Mouse (Mus musculus): ENCODE data around the gene Ncoa5. TPM values are rescaled to one million over a fixed set of nuclear protein-coding genes. Genes with fewer than 3 reads are reported as not detected.

The Ncoa5 gene
- polyA plus RNA-seq, 1 experiment from 2014 or later: 137 TPM

GRCm38 (mm10) chr2:165004237-165004636 lies 30.4 kb downstream of the Ncoa5 start:
- Histone ChIP-seq H3K4me2 (replicated peaks) (no peak overlapping the region), H3K9ac (replicated peaks) (no peak overlapping the region), H3K9me3 (no peaks in the 10 kb centered on the region), H3K27ac (replicated peaks) (no peak overlapping the region), H3K27me3 (peaks cover under 1% of the 10 kb centered on the region; the same call in 1 of the 2 replicates), H3K36me3 (peaks cover 97% of the 10 kb centered on the region), H3K4me1 (no peaks in the 10 kb centered on the region), H3K4me3 (no peak overlapping the region)
- WGBS: 83% methylated on average over 10 of the region's 10 CpGs
- ATAC-seq (replicated peaks): no peak

GRCm38 (mm10) chr2:165003108-165003507 lies 31.6 kb downstream of the Ncoa5 start:
- Histone ChIP-seq H3K27ac (replicated peaks) (no peak overlapping the region), H3K4me1 (peaks cover 8% of the 10 kb centered on the region), H3K4me2 (replicated peaks) (no peak overlapping the region), H3K9me3 (no peaks in the 10 kb centered on the region), H3K27me3 (peaks cover 12% of the 10 kb centered on the region), H3K4me3 (no peak overlapping the region), H3K36me3 (peaks cover 94% of the 10 kb centered on the region), H3K9ac (replicated peaks) (no peak overlapping the region)
- 75% methylated on average over 3 of the region's 3 CpGs for WGBS
- no peak for ATAC-seq (replicated peaks)

DNA sequence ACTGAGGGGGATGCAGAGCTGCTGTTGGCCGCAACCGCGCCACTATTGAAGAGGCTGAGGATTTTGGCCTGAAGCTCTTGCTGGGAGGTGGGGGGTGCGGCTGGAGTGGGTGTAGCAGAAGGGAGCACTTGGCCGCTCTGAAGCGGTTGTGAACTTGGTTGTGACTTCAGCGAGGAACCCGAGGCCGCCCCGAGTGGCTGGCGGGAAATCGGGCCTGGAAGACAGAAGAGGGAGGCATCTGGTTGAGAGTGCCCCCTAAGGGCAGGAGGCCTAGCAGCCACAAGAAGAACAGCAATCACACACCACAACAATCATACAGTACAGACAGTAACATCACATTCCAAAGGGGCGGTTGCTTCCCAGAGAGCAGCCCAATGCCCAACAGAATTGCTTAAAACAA lies 32.7 kb downstream of the Ncoa5 start:
- 89% methylated on average over 13 of the region's 13 CpGs for WGBS
- Histone ChIP-seq H3K4me3 (no peak overlapping the region), H3K9me3 (no peaks in the 10 kb centered on the region), H3K27ac (replicated peaks) (no peak overlapping the region), H3K9ac (replicated peaks) (no peak overlapping the region), H3K4me1 (peaks cover 17% of the 10 kb centered on the region), H3K4me2 (replicated peaks) (no peak overlapping the region), H3K36me3 (peaks cover 82% of the 10 kb centered on the region), H3K27me3 (peaks cover 14% of the 10 kb centered on the region)
- no peak for ATAC-seq (replicated peaks)

DNA sequence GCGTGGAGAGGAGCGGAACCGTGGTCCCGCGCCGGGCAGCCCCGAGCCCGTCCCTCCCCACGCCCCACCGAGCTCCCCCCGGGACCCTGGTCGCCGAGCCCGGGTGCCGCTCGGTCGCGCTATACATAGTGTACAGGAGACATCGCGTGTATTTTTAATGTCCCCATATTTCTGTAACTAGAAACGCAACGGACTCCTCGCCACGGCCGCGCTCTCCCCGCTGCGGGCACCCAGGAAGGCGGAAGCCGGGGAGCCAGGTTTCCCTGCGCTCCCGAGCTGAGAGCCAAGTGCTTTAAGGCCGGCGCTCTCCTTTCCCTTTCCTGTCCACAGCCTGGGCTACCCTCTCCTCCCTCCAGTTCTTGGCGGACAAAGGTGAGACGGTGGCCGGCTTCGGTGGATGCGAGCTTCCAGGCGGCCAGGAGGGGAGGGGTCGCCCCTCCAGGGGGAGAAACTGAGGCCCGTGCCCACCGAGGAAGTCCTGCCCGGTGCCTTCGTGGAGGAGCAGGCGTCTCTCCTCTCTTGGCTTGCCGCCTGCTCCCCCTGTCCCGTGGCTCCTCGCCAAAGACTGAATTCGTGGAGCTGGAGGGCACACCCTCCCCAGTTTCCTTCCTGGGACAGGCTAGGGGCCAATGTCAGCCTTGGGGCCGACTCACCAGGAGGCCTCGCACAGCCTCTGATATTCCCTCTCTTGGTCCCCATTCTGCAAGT lies 36.8 kb downstream of the Ncoa5 start:
- 2% methylated on average over 52 of the region's 52 CpGs for WGBS
- peaks cover 43% of the 10 kb centered on the region for H3K36me3 ChIP-seq
- no peak overlapping the region for H3K27ac ChIP-seq (replicated peaks)
- H3K9me3 ChIP-seq: no peaks in the 10 kb centered on the region
- H3K4me3 ChIP-seq: peak overlapping the region; percentile 20
- ATAC-seq (replicated peaks): 0 out of 2 replicates have a peak, but pooled peaks have one; percentile 27
- peaks cover 14% of the 10 kb centered on the region for H3K27me3 ChIP-seq
- H3K9ac ChIP-seq (replicated peaks): peak overlapping the region; percentile 31
- H3K4me1 ChIP-seq: peaks cover 17% of the 10 kb centered on the region
- H3K4me2 ChIP-seq (replicated peaks): peak overlapping the region; percentile 43

GRCm38 (mm10) chr2:164996848-164997720 lies 37.6 kb downstream of the Ncoa5 start:
- Histone ChIP-seq H3K36me3 (peaks cover 35% of the 10 kb centered on the region), H3K9ac (replicated peaks) (peak overlapping the region; percentile 31), H3K27me3 (peaks cover 14% of the 10 kb centered on the region), H3K27ac (replicated peaks) (no peak overlapping the region), H3K4me3 (peak overlapping the region; percentile 20), H3K4me1 (peaks cover 17% of the 10 kb centered on the region), H3K9me3 (no peaks in the 10 kb centered on the region), H3K4me2 (replicated peaks) (peak overlapping the region; percentile 43)
- WGBS: 11% methylated on average over 49 of the region's 49 CpGs
- no peak for ATAC-seq (replicated peaks)

GRCm38 (mm10) chr2:164995976-164996375 lies 38.7 kb downstream of the Ncoa5 start:
- ATAC-seq (replicated peaks): no peak
- no peak overlapping the region for H3K4me2 ChIP-seq (replicated peaks)
- H3K36me3 ChIP-seq: peaks cover 24% of the 10 kb centered on the region
- H3K4me3 ChIP-seq: no peak overlapping the region
- H3K4me1 ChIP-seq: peaks cover 17% of the 10 kb centered on the region
- no peaks in the 10 kb centered on the region for H3K9me3 ChIP-seq
- H3K9ac ChIP-seq (replicated peaks): no peak overlapping the region
- no peak overlapping the region for H3K27ac ChIP-seq (replicated peaks)
- WGBS: 62% methylated on average over 11 of the region's 11 CpGs
- H3K27me3 ChIP-seq: peaks cover 14% of the 10 kb centered on the region

DNA sequence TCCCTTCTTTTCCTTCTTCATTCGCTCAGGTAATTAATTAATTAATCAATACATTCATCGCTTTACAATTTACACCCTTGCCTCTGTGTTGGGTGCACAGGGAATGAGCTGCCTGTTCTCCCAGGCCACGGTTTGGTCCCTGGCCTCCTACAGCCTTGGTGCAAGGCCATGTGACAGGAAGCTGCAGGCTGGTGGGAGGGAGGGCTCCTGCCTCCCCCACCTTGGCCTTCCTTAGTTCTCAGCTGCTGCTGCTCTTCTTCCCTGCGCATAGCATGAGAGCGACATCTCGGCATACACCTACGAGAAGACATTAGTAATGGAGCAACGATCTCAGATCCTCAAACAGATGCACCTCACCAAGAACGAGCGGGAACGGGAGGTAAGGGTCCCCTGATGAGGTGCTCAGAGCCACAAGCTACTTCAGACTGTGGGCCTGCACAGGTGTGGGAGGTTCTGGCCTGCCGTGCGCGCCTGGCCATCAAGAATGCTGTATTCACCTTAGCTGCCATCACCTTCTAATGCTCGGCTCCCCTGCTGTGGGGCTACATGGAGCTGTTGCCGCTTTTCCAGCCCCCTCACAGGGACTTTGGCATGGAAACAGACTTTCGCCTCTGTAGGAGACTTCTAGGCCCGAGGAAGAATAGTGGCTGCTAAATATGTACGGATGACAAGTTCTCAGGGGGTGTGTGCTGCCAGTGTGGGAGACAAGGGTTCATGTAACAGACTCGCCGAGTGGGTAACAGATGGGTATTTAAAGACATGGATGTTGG lies 39.8 kb downstream of the Ncoa5 start:
- peaks cover 17% of the 10 kb centered on the region for H3K4me1 ChIP-seq
- whole genome bisulfite sequencing: 55% methylated on average over 21 of the region's 21 CpGs
- peaks cover 13% of the 10 kb centered on the region for H3K36me3 ChIP-seq
- ATAC-seq (replicated peaks): no peak
- H3K9ac ChIP-seq (replicated peaks): no peak overlapping the region
- H3K9me3 ChIP-seq: no peaks in the 10 kb centered on the region
- H3K27me3 ChIP-seq: peaks cover 14% of the 10 kb centered on the region
- no peak overlapping the region for H3K4me3 ChIP-seq
- no peak overlapping the region for H3K27ac ChIP-seq (replicated peaks)
- no peak overlapping the region for H3K4me2 ChIP-seq (replicated peaks)

GRCm38 (mm10) chr2:164994156-164994555 lies 40.5 kb downstream of the Ncoa5 start:
- Histone ChIP-seq H3K4me2 (replicated peaks) (no peak overlapping the region), H3K27me3 (peaks cover 13% of the 10 kb centered on the region), H3K9ac (replicated peaks) (no peak overlapping the region), H3K4me3 (no peak overlapping the region), H3K27ac (replicated peaks) (no peak overlapping the region), H3K9me3 (no peaks in the 10 kb centered on the region), H3K36me3 (peaks cover 6% of the 10 kb centered on the region), H3K4me1 (peaks cover 17% of the 10 kb centered on the region)
- whole genome bisulfite sequencing: 84% methylated on average over 11 of the region's 11 CpGs
- ATAC-seq (replicated peaks): no peak

DNA sequence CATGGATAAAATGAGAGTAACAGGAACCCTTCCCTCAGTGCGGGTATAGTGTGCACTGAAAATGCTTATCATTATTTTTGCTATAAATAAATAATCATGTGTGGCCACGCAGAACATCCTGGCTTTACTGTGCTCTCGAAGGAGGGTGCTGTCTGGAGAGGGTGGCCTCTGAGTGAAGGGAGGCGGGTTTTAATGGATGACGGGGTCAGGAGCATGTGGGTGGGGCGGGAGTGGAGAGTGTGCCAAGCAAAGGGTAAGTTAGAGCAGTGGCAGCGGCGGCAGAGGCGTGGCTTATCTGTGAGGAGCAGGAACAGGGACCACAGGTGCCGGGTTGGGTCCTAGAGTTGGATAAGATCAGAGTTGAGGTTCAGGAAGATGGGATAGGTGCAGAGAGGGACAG lies 42.9 kb downstream of the Ncoa5 start:
- no peak overlapping the region for H3K4me3 ChIP-seq
- WGBS: 53% methylated on average over 10 of the region's 10 CpGs
- H3K9me3 ChIP-seq: no peaks in the 10 kb centered on the region
- H3K27ac ChIP-seq (replicated peaks): no peak overlapping the region
- H3K4me2 ChIP-seq (replicated peaks): no peak overlapping the region
- no peak overlapping the region for H3K9ac ChIP-seq (replicated peaks)
- H3K36me3 ChIP-seq: no peaks in the 10 kb centered on the region
- no peaks in the 10 kb centered on the region for H3K4me1 ChIP-seq
- no peak for ATAC-seq (replicated peaks)
- no peaks in the 10 kb centered on the region for H3K27me3 ChIP-seq

GRCm38 (mm10) chr2:164991111-164991510 lies 43.6 kb downstream of the Ncoa5 start:
- no peak overlapping the region for H3K27ac ChIP-seq (replicated peaks)
- no peak overlapping the region for H3K4me3 ChIP-seq
- WGBS: 78% methylated on average over 3 of the region's 3 CpGs
- no peaks in the 10 kb centered on the region for H3K4me1 ChIP-seq
- no peak overlapping the region for H3K4me2 ChIP-seq (replicated peaks)
- H3K9ac ChIP-seq (replicated peaks): no peak overlapping the region
- H3K9me3 ChIP-seq: no peaks in the 10 kb centered on the region
- H3K27me3 ChIP-seq: no peaks in the 10 kb centered on the region
- ATAC-seq (replicated peaks): no peak
- H3K36me3 ChIP-seq: no peaks in the 10 kb centered on the region

GRCm38 (mm10) chr2:164988777-164989176 lies 45.9 kb downstream of the Ncoa5 start:
- H3K4me2 ChIP-seq (replicated peaks): no peak overlapping the region
- H3K4me1 ChIP-seq: no peaks in the 10 kb centered on the region
- H3K9me3 ChIP-seq: no peaks in the 10 kb centered on the region
- 67% methylated on average over 13 of the region's 13 CpGs for WGBS
- no peak overlapping the region for H3K9ac ChIP-seq (replicated peaks)
- no peak overlapping the region for H3K4me3 ChIP-seq
- no peaks in the 10 kb centered on the region for H3K27me3 ChIP-seq
- H3K36me3 ChIP-seq: no peaks in the 10 kb centered on the region
- no peak overlapping the region for H3K27ac ChIP-seq (replicated peaks)
- no peak for ATAC-seq (replicated peaks)

Data from forebrain, embryonic 15.5 days (tissue).